17 mouse cellular contexts compared by ENCODE assay signal in the genomic region with DNA sequence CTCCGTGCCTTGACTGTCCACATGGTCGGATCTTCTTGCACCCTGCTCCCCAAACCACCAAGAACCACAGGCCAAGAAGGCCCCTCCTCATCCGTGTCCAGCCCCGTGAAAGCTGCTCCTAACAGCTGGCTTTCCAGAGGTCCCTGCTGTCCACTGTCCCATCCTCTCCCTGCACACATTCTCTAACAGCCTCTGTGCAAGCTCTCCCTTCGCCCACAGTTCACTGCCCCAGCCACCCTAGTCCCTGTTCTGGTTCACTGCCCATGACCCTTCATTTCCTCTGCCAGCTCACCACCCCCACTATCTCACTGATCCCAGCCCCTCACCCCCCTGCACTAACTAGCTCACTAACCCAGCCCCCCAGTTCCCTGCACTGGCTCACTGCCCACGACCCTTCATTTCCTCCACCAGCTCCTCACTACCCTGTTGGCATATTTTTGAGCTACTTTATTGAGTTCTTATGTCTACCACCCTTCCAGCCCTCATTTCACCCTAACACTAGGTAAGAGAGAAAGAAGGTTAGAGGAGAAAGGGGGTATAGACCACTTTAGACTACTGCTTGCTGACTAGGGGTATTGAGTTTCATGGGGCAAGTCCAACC. TPM values are rescaled to one million over a fixed set of nuclear protein-coding genes. Genes with fewer than 3 reads are reported as not detected.
A peak's percentile ranks its signal among the peaks of the same experiment; 100 is the strongest.
DNase-seq lines count a peak whose midpoint lies in the region; ATAC-seq and TF ChIP-seq lines count a peak whose summit lies in the region.
"Had no signal": no experiment of that assay in that cellular context is flagged by ENCODE, and none has a peak within 500 bp of the region (broad histone marks: within the 10 kb centered on the region; RNA-seq: fewer than 3 reads in every experiment).

No protein-coding gene starts in this region.

- peak overlapping the region; percentile 8; the same call in 1 of the 2 replicates for H3K9ac ChIP-seq in limb, embryonic 13.5 days
- H3K9ac ChIP-seq in liver, embryonic 14.5 days (replicated peaks) = peak overlapping the region; percentile 54; the same call in 1 of the 2 replicates
- no peak overlapping the region for H3K9ac ChIP-seq in hindbrain, embryonic 13.5 days
- H3K9ac ChIP-seq: forebrain, embryonic 15.5 days; hindbrain, embryonic 15.5 days; limb, embryonic 15.5 days; stomach, embryonic 15.5 days had no signal

- no peak for TF ChIP-seq POLR2A in bone marrow, adult 2 months (IDR thresholded peaks at IDR 0.05; ENCODE audit: borderline replicate concordance, control insufficient read depth, low read depth, low read length)

- WGBS in limb, embryonic 13.5 days = 58% methylated on average over 6 of the region's 6 CpGs
- 68% methylated on average over 6 of the region's 6 CpGs for WGBS in limb, embryonic 10.5 days
- 48% methylated on average over 6 of the region's 6 CpGs for WGBS in bone marrow, adult 2 months
- WGBS in liver, embryonic 14.5 days (ENCODE audit: insufficient replicate concordance) = 49% methylated on average over 6 of the region's 6 CpGs
- WGBS in hindbrain, embryonic 13.5 days = 65% methylated on average over 6 of the region's 6 CpGs

- H3K4me3 ChIP-seq in limb, embryonic 13.5 days = no peak overlapping the region
- H3K4me3 ChIP-seq in limb, embryonic 10.5 days = no peak overlapping the region
- no peak overlapping the region for H3K4me3 ChIP-seq in bone marrow, adult 2 months (replicated peaks; ENCODE audit: control insufficient read depth, low read depth, low read length)
- H3K4me3 ChIP-seq in liver, embryonic 14.5 days (ENCODE audit: insufficient read depth in 1 of 2, low read depth in 2 of 2, low read length in 2 of 2) = no peak overlapping the region
- no peak overlapping the region for H3K4me3 ChIP-seq in hindbrain, embryonic 13.5 days
- H3K4me3 ChIP-seq: forebrain, embryonic 15.5 days; hindbrain, embryonic 15.5 days; limb, embryonic 15.5 days; stomach, embryonic 15.5 days had no signal

- no peak for TF ChIP-seq EP300 in liver, embryonic 14.5 days (IDR thresholded peaks at IDR 0.05; ENCODE audit: low read depth)

- no peaks in the 10 kb centered on the region for H3K36me3 ChIP-seq in limb, embryonic 13.5 days
- no peaks in the 10 kb centered on the region for H3K36me3 ChIP-seq in limb, embryonic 10.5 days
- no peaks in the 10 kb centered on the region for H3K36me3 ChIP-seq in liver, embryonic 14.5 days (replicated peaks; ENCODE audit: control insufficient read depth, insufficient read depth, low read depth)
- no peaks in the 10 kb centered on the region for H3K36me3 ChIP-seq in hindbrain, embryonic 13.5 days
- H3K36me3 ChIP-seq: forebrain, embryonic 15.5 days; hindbrain, embryonic 15.5 days; limb, embryonic 15.5 days; stomach, embryonic 15.5 days had no signal

- DNase-seq in heart, adult 11 months = peak; percentile 88
- DNase-seq in heart, postnatal 36 days = no peak
- no peak for DNase-seq in limb, embryonic 10.5 days (ENCODE audit: low spot score)
- DNase-seq in liver, embryonic 14.5 days (ENCODE audit: low read depth in 3 of 3, low spot score in 3 of 3) = no peak
- DNase-seq in urinary bladder, adult 18-20 months (ENCODE audit: low spot score in 2 of 2) = no peak
- DNase-seq: adrenal gland, postnatal 10 days; cerebellum, adult 2 months; gastrocnemius, postnatal 36 days; lung, postnatal 14 days; thymus, postnatal 14 days had no signal

- no peak for ATAC-seq in limb, embryonic 13.5 days (ENCODE audit: low FRiP score, low read depth)
- no peak for ATAC-seq in liver, embryonic 14.5 days (ENCODE audit: insufficient read depth)
- ATAC-seq in hindbrain, embryonic 13.5 days (ENCODE audit: low FRiP score) = no peak
- ATAC-seq: forebrain, embryonic 15.5 days had no signal

- H3K4me2 ChIP-seq in limb, embryonic 13.5 days (replicated peaks) = no peak overlapping the region
- H3K4me2 ChIP-seq in liver, embryonic 14.5 days (ENCODE audit: low read depth) = peak overlapping the region; percentile 46
- no peak overlapping the region for H3K4me2 ChIP-seq in hindbrain, embryonic 13.5 days
- H3K4me2 ChIP-seq: forebrain, embryonic 15.5 days; hindbrain, embryonic 15.5 days; limb, embryonic 15.5 days; stomach, embryonic 15.5 days had no signal

- H3K27me3 ChIP-seq in limb, embryonic 13.5 days = no peaks in the 10 kb centered on the region
- peaks cover 4% of the 10 kb centered on the region; the same call in 1 of the 2 replicates for H3K27me3 ChIP-seq in limb, embryonic 10.5 days (ENCODE audit: low read depth, poor library complexity, severe bottlenecking)
- H3K27me3 ChIP-seq in liver, embryonic 14.5 days (ENCODE audit: control insufficient read depth, insufficient read depth, low read length) = no peaks in the 10 kb centered on the region
- H3K27me3 ChIP-seq in hindbrain, embryonic 13.5 days = peaks cover 4% of the 10 kb centered on the region; the same call in 1 of the 2 replicates
- H3K27me3 ChIP-seq: forebrain, embryonic 15.5 days; hindbrain, embryonic 15.5 days; limb, embryonic 15.5 days; stomach, embryonic 15.5 days had no signal

- H3K9me3 ChIP-seq in limb, embryonic 13.5 days = no peaks in the 10 kb centered on the region
- H3K9me3 ChIP-seq in limb, embryonic 10.5 days (replicated peaks) = no peaks in the 10 kb centered on the region
- no peaks in the 10 kb centered on the region for H3K9me3 ChIP-seq in liver, embryonic 14.5 days (ENCODE audit: control insufficient read depth, low read length)
- no peaks in the 10 kb centered on the region for H3K9me3 ChIP-seq in hindbrain, embryonic 13.5 days
- H3K9me3 ChIP-seq: forebrain, embryonic 15.5 days; hindbrain, embryonic 15.5 days; limb, embryonic 15.5 days; stomach, embryonic 15.5 days had no signal

- intact Hi-C loops in heart, postnatal 36 days (cut with DNase I) = no loop called here

- H3K27ac ChIP-seq in limb, embryonic 13.5 days = 0 out of 2 replicates have a peak overlapping the region, but pooled peaks have one; percentile 15
- no peak overlapping the region for H3K27ac ChIP-seq in limb, embryonic 10.5 days
- peak overlapping the region; percentile 15 for H3K27ac ChIP-seq in bone marrow, adult 2 months (ENCODE audit: control insufficient read depth, insufficient read depth, low read depth, low read length, poor library complexity)
- peak overlapping the region; percentile 82 for H3K27ac ChIP-seq in liver, embryonic 14.5 days
- no peak overlapping the region for H3K27ac ChIP-seq in hindbrain, embryonic 13.5 days
- H3K27ac ChIP-seq: forebrain, embryonic 15.5 days; hindbrain, embryonic 15.5 days; limb, embryonic 15.5 days; stomach, embryonic 15.5 days had no signal

- H3K4me1 ChIP-seq in limb, embryonic 13.5 days = peaks cover 7% of the 10 kb centered on the region; the same call in 1 of the 2 replicates
- peaks cover 5% of the 10 kb centered on the region for H3K4me1 ChIP-seq in limb, embryonic 10.5 days
- peaks cover 5% of the 10 kb centered on the region for H3K4me1 ChIP-seq in bone marrow, adult 2 months (ENCODE audit: control insufficient read depth, insufficient read depth, low read length)
- H3K4me1 ChIP-seq in liver, embryonic 14.5 days (replicated peaks; ENCODE audit: control insufficient read depth in 2 of 2, insufficient read depth in 2 of 2, low read length in 1 of 2) = peaks cover 23 to 45% of the 10 kb centered on the region in 2 experiments
- H3K4me1 ChIP-seq in hindbrain, embryonic 13.5 days (replicated peaks) = peaks cover 6% of the 10 kb centered on the region
- H3K4me1 ChIP-seq: forebrain, embryonic 15.5 days; hindbrain, embryonic 15.5 days; stomach, embryonic 15.5 days had no signal

- no peak for TF ChIP-seq CTCF in bone marrow, adult 2 months (IDR thresholded peaks at IDR 0.05; ENCODE audit: control insufficient read depth, insufficient read depth, low read length)
- TF ChIP-seq CTCF in liver, embryonic 14.5 days (IDR thresholded peaks at IDR 0.05; ENCODE audit: low read depth) = no peak

RNA-seq across cellular contexts. Expression of a gene that starts 5.5 kb away (rescaled TPM):
- 10 to 100 TPM; 29.6 to 35.3 TPM for total RNA-seq in heart, postnatal 36 days (2021)
- 15.0 and 15.3 TPM in 2 replicates for polyA plus RNA-seq in limb, embryonic 13.5 days (2015; fragmentation: Nextera tagmentation; extraction: Ambion mirVana)
- polyA plus RNA-seq in limb, embryonic 10.5 days (2016; fragmentation: Nextera tagmentation; extraction: Ambion mirVana) = 13.0 and 14.1 TPM in 2 replicates
- polyA plus RNA-seq in bone marrow, adult 2 months (2011; ENCODE audit: insufficient read depth, insufficient read length, low replicate concordance, missing spikeins) = 14.1 and 20.7 TPM in 2 replicates
- polyA plus RNA-seq in liver, embryonic 14.5 days (2012; rRNA removed) = 6.1 and 7.5 TPM in 2 replicates
- polyA plus RNA-seq in liver, embryonic 14.5 days (2014; fragmentation: Nextera tagmentation; extraction: Ambion mirVana) = 2.5 and 4.0 TPM in 2 replicates
- 33.9 and 36.4 TPM in 2 replicates for polyA plus RNA-seq in hindbrain, embryonic 13.5 days (2015; fragmentation: Nextera tagmentation; extraction: Ambion mirVana)

RNA-seq across cellular contexts. Expression of a gene that starts 18.4 kb away (rescaled TPM):
- total RNA-seq in heart, postnatal 36 days (2021) = 1 to 10 TPM; 6.4 to 7.2 TPM
- polyA plus RNA-seq in limb, embryonic 13.5 days (2015; fragmentation: Nextera tagmentation; extraction: Ambion mirVana) = 2.0 TPM in 2 replicates
- 0.67 and 0.86 TPM in 2 replicates for polyA plus RNA-seq in limb, embryonic 10.5 days (2016; fragmentation: Nextera tagmentation; extraction: Ambion mirVana)
- polyA plus RNA-seq in bone marrow, adult 2 months (2011; ENCODE audit: insufficient read depth, insufficient read length, low replicate concordance, missing spikeins) = 1.3 and 4.2 TPM in 2 replicates
- 0.11 and 0.12 TPM in 2 replicates for polyA plus RNA-seq in liver, embryonic 14.5 days (2012; rRNA removed)
- polyA plus RNA-seq in liver, embryonic 14.5 days (2014; fragmentation: Nextera tagmentation; extraction: Ambion mirVana) = 0.06 and 0.09 TPM in 2 replicates
- 1.6 and 1.8 TPM in 2 replicates for polyA plus RNA-seq in hindbrain, embryonic 13.5 days (2015; fragmentation: Nextera tagmentation; extraction: Ambion mirVana)

Comparison
In these comparisons a context has a peak if more than half of its experiments do, and no peak if none do; other contexts are left out.
1. H3K27ac ChIP-seq: peak in limb, embryonic 13.5 days (single experiment), bone marrow, adult 2 months (single experiment) and liver, embryonic 14.5 days (single experiment); none in limb, embryonic 10.5 days (single experiment) and hindbrain, embryonic 13.5 days (single experiment).